Mouse (Mus musculus): ENCODE results near the gene Caskin1. TPM values are rescaled to one million over a fixed set of nuclear protein-coding genes. Genes with fewer than 3 reads are reported as not detected.

The Caskin1 gene
- polyA plus RNA-seq, 1 experiment from 2014 or later: 0.33 TPM

DNA sequence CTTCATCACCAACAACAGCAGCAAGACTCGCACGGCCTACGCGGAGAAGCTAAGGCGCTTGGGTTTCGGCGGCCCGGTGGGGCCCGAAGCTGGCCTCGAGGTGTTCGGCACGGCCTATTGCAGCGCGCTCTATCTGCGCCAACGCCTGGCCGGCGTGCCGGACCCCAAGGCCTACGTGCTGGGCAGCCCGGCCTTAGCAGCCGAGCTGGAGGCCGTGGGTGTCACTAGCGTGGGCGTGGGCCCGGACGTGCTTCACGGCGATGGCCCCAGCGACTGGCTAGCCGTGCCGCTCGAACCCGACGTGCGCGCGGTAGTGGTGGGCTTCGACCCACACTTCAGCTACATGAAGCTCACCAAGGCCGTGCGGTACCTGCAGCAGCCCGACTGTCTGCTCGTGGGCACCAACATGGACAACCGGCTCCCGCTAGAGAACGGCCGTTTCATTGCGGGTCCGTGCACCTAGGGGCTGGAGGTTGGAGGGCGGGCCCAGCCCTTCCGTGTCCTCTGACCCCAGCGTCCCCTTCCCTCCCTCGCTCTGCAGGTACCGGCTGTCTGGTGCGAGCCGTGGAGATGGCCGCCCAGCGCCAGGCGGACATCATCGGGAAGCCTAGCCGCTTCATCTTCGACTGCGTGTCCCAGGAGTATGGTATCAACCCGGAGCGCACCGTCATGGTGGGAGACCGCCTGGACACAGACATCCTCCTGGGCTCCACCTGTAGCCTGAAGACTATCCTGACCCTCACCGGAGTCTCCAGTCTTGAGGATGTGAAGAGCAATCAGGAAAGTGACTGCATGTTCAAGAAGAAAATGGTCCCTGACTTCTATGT, 17.5 kb upstream of the Caskin1 start:
- ATAC-seq: peak; percentile 43
- H3K9me3 ChIP-seq (ENCODE audit: low read length): no peaks in the 10 kb centered on the region

DNA sequence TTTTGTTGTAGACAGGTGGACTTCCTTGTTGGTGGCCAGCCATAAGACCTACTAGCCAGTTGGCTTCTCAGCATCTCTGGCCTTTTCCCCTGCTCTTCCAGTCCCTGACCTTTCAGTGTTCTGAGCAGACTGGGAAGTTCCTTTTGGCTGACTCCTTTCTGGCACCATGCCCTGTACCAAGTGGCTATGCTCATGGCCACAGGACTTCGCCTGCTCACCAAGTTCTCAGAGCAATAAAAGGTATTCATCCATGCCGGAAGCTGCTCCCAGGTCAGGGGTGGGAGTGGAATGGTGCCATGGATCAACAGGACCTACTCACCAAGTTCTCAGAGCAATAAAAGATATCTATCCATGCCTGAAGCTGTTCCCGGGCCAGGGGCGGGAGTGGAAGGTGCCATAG, 15.9 kb upstream of the Caskin1 start:
- peak; percentile 67 for DNase-seq (ENCODE audit: low spot score)
- TF ChIP-seq CTCF (IDR thresholded peaks at IDR 0.05): no peak
- no peak for TF ChIP-seq EP300 (IDR thresholded peaks at IDR 0.05)
- Histone ChIP-seq H3K9ac (replicated peaks; ENCODE audit: low read depth) (no peak overlapping the region), H3K27me3 (replicated peaks; ENCODE audit: insufficient read depth, low read length) (no peaks in the 10 kb centered on the region), H3K36me3 (ENCODE audit: insufficient read depth, low read length) (peaks cover 17% of the 10 kb centered on the region; the same call in 1 of the 2 replicates), H3K9me3 (ENCODE audit: low read length) (no peaks in the 10 kb centered on the region), H3K4me2 (replicated peaks; ENCODE audit: low read depth, low read length) (no peak overlapping the region), H3K4me1 (ENCODE audit: insufficient read depth, low read depth, low read length) (peaks cover 20% of the 10 kb centered on the region; the same call in 1 of the 2 replicates), H3K4me3 (ENCODE audit: low read depth, low read length) (no peak overlapping the region), H3K27ac (ENCODE audit: low read length) (no peak overlapping the region)
- ATAC-seq: no peak
- 56% methylated on average over 4 of the region's 4 CpGs for WGBS

More for the DNA sequence above, 17.5 kb upstream of the Caskin1 start:
- Histone ChIP-seq H3K27me3 (replicated peaks; ENCODE audit: insufficient read depth, low read length) (no peaks in the 10 kb centered on the region), H3K4me1 (ENCODE audit: insufficient read depth, low read depth, low read length) (peaks cover 20% of the 10 kb centered on the region; the same call in 1 of the 2 replicates), H3K27ac (ENCODE audit: low read length) (peak overlapping the region; percentile 75), H3K4me2 (replicated peaks; ENCODE audit: low read depth, low read length) (peak overlapping the region; percentile 85), H3K4me3 (ENCODE audit: low read depth, low read length) (peak overlapping the region; percentile 73), H3K36me3 (ENCODE audit: insufficient read depth, low read length) (peaks cover 12% of the 10 kb centered on the region; the same call in 1 of the 2 replicates), H3K9ac (replicated peaks; ENCODE audit: low read depth) (peak overlapping the region; percentile 64)
- no peak for TF ChIP-seq CTCF (IDR thresholded peaks at IDR 0.05)
- no peak for TF ChIP-seq EP300 (IDR thresholded peaks at IDR 0.05)
- under 1% methylated on average over 64 of the region's 68 CpGs for WGBS
- peak; percentile 46 for DNase-seq (ENCODE audit: low spot score)

DNA sequence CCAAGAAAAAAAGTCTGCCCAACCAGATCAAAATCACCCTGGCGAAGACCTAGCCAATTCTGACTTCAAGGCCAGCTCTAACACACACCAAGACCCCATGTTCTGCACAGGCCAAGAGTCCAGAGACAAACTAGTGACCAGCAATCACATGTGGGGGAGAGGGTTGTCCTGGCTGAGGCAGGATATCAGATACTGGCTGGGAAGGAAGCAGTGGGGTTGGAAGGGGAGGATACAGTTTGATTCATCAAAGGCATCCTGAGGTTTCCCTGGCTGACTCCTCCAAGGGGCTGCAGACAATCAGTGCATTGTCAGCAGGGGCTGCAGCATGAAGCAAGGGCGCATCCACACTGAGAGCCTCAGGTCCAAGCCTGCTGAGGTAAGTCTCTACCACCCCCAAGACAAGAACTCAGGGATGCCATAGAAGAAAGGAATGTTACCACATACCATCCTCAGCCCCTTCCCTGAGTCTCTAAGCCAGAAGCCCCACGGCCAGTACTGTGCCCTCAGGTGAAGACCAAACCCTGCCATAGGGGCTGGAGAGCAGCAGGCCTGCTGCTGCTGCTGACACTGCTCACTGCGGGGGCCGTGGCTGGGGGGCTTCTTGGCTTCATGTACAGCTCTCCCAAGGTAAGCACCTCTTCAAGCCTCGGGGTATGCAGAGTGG, 14.7 kb upstream of the Caskin1 start, which contains the start of gene Bricd5:
Gene Bricd5, plus strand, starts transcription at position 273 of the 664 bp plus-strand sequence.
- Histone ChIP-seq H3K9me3 (ENCODE audit: low read length) (no peaks in the 10 kb centered on the region), H3K27me3 (replicated peaks; ENCODE audit: insufficient read depth, low read length) (no peaks in the 10 kb centered on the region), H3K4me2 (replicated peaks; ENCODE audit: low read depth, low read length) (no peak within 1 kb of the TSS), H3K27ac (ENCODE audit: low read length) (no peak within 1 kb of the TSS), H3K9ac (replicated peaks; ENCODE audit: low read depth) (no peak within 1 kb of the TSS), H3K4me3 (ENCODE audit: low read depth, low read length) (no peak within 1 kb of the TSS), H3K4me1 (ENCODE audit: insufficient read depth, low read depth, low read length) (peaks cover 28% of the 10 kb centered on the region; the same call in 1 of the 2 replicates), H3K36me3 (ENCODE audit: insufficient read depth, low read length) (peaks cover 17% of the 10 kb centered on the region; the same call in 1 of the 2 replicates)
- ATAC-seq (no peak), DNase-seq (ENCODE audit: low spot score) (no peak)
- no peak for TF ChIP-seq EP300 (IDR thresholded peaks at IDR 0.05)
- TF ChIP-seq CTCF (IDR thresholded peaks at IDR 0.05): no peak
- 73% methylated on average over 6 of the region's 6 CpGs for WGBS

- H3K4me3 ChIP-seq (ENCODE audit: low read depth, low read length): no peak overlapping the region
- no peak for ATAC-seq
- no peaks in the 10 kb centered on the region for H3K27me3 ChIP-seq (replicated peaks; ENCODE audit: insufficient read depth, low read length)
- DNase-seq (ENCODE audit: low spot score): no peak
- no peak overlapping the region for H3K9ac ChIP-seq (replicated peaks; ENCODE audit: low read depth)
- no peaks in the 10 kb centered on the region for H3K9me3 ChIP-seq (ENCODE audit: low read length)
- no peak overlapping the region for H3K27ac ChIP-seq (ENCODE audit: low read length)
- H3K36me3 ChIP-seq (ENCODE audit: insufficient read depth, low read length): peaks cover 17% of the 10 kb centered on the region; the same call in 1 of the 2 replicates
- TF ChIP-seq EP300 (IDR thresholded peaks at IDR 0.05) (no peak), CTCF (IDR thresholded peaks at IDR 0.05) (no peak)
- WGBS: 83% methylated on average over 5 of the region's 5 CpGs
- no peak overlapping the region for H3K4me2 ChIP-seq (replicated peaks; ENCODE audit: low read depth, low read length)
- peaks cover 28% of the 10 kb centered on the region; the same call in 1 of the 2 replicates for H3K4me1 ChIP-seq (ENCODE audit: insufficient read depth, low read depth, low read length)
These were observed 13.8 kb upstream of the Caskin1 start for GRCm38 (mm10) chr17:24474557-24474956.

DNA sequence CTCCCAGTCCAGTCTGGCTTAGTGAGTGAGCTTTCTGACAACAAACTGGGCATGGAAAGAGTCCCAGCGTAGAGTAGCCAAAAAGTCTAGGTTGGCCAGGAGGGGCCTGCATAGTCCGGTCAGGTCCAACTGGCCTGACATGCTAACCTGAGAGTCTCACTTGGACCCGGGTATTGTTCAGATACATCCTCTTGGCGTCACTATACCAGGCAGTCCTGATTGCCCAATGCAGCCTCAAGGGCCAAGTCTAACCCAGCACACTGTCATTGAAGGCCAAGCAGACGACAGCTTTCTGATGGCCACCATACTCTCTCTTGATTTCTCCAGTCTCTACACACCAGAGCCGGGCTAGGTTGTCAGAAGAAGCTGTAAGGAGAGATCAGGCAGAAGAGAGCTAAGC, 12.8 kb upstream of the Caskin1 start:
- H3K9ac ChIP-seq (replicated peaks; ENCODE audit: low read depth): no peak overlapping the region
- H3K27ac ChIP-seq (ENCODE audit: low read length): no peak overlapping the region
- peaks cover 17% of the 10 kb centered on the region; the same call in 1 of the 2 replicates for H3K36me3 ChIP-seq (ENCODE audit: insufficient read depth, low read length)
- no peak overlapping the region for H3K4me3 ChIP-seq (ENCODE audit: low read depth, low read length)
- TF ChIP-seq EP300 (IDR thresholded peaks at IDR 0.05) (no peak), CTCF (IDR thresholded peaks at IDR 0.05) (no peak)
- H3K4me1 ChIP-seq (ENCODE audit: insufficient read depth, low read depth, low read length): peaks cover 28% of the 10 kb centered on the region; the same call in 1 of the 2 replicates
- no peaks in the 10 kb centered on the region for H3K9me3 ChIP-seq (ENCODE audit: low read length)
- WGBS: 83% methylated on average over 6 of the region's 6 CpGs
- no peaks in the 10 kb centered on the region for H3K27me3 ChIP-seq (replicated peaks; ENCODE audit: insufficient read depth, low read length)
- no peak for ATAC-seq
- no peak for DNase-seq (ENCODE audit: low spot score)
- no peak overlapping the region for H3K4me2 ChIP-seq (replicated peaks; ENCODE audit: low read depth, low read length)

All from lung, postnatal 0 days (tissue).